Mouse (Mus musculus): ENCODE data around the gene Cdk17.
A peak's percentile ranks its signal among the peaks of the same experiment; 100 is the strongest.

Cdk17 gene

GRCm38 (mm10) chr10:93129904-93130455 is 30.7 kb upstream of the Cdk17 start:
- no peak for DNase-seq (ENCODE audit: low read depth, low spot score)
- no peaks in the 10 kb centered on the region for H3K27me3 ChIP-seq (ENCODE audit: control insufficient read depth, insufficient read depth, low read length, poor library complexity, severe bottlenecking)
- H3K36me3 ChIP-seq (ENCODE audit: control insufficient read depth, insufficient read depth, low read length, poor library complexity, severe bottlenecking) = no peaks in the 10 kb centered on the region

GRCm38 (mm10) chr10:93130456-93130940 is 30.2 kb upstream of the Cdk17 start:
- Histone ChIP-seq H3K27me3 (ENCODE audit: control insufficient read depth, insufficient read depth, low read length, poor library complexity, severe bottlenecking) (no peaks in the 10 kb centered on the region), H3K36me3 (ENCODE audit: control insufficient read depth, insufficient read depth, low read length, poor library complexity, severe bottlenecking) (no peaks in the 10 kb centered on the region)
- no peak for DNase-seq (ENCODE audit: low read depth, low spot score)

GRCm38 (mm10) chr10:93131865-93132566 is 28.7 kb upstream of the Cdk17 start:
- H3K36me3 ChIP-seq (ENCODE audit: control insufficient read depth, insufficient read depth, low read length, poor library complexity, severe bottlenecking) = no peaks in the 10 kb centered on the region
- no peaks in the 10 kb centered on the region for H3K27me3 ChIP-seq (ENCODE audit: control insufficient read depth, insufficient read depth, low read length, poor library complexity, severe bottlenecking)
- no peak for DNase-seq (ENCODE audit: low read depth, low spot score)

GRCm38 (mm10) chr10:93138730-93139129 is 21.9 kb upstream of the Cdk17 start:
- DNase-seq (ENCODE audit: low read depth, low spot score) = no peak
- H3K36me3 ChIP-seq (ENCODE audit: control insufficient read depth, insufficient read depth, low read length, poor library complexity, severe bottlenecking) = no peaks in the 10 kb centered on the region
- no peaks in the 10 kb centered on the region for H3K27me3 ChIP-seq (ENCODE audit: control insufficient read depth, insufficient read depth, low read length, poor library complexity, severe bottlenecking)

GRCm38 (mm10) chr10:93140778-93141177 is 19.9 kb upstream of the Cdk17 start:
- DNase-seq (ENCODE audit: low read depth, low spot score) = no peak
- Histone ChIP-seq H3K36me3 (ENCODE audit: control insufficient read depth, insufficient read depth, low read length, poor library complexity, severe bottlenecking) (no peaks in the 10 kb centered on the region), H3K27me3 (ENCODE audit: control insufficient read depth, insufficient read depth, low read length, poor library complexity, severe bottlenecking) (no peaks in the 10 kb centered on the region)

- no peak for DNase-seq (ENCODE audit: low read depth, low spot score)
- Histone ChIP-seq H3K27me3 (ENCODE audit: control insufficient read depth, insufficient read depth, low read length, poor library complexity, severe bottlenecking) (no peaks in the 10 kb centered on the region), H3K36me3 (ENCODE audit: control insufficient read depth, insufficient read depth, low read length, poor library complexity, severe bottlenecking) (no peaks in the 10 kb centered on the region)
Measured at GRCm38 (mm10) chr10:93142600-93143284, 17.9 kb upstream of the Cdk17 start.

- no peak for DNase-seq (ENCODE audit: low read depth, low spot score)
- H3K36me3 ChIP-seq (ENCODE audit: control insufficient read depth, insufficient read depth, low read length, poor library complexity, severe bottlenecking) = no peaks in the 10 kb centered on the region
- no peaks in the 10 kb centered on the region for H3K27me3 ChIP-seq (ENCODE audit: control insufficient read depth, insufficient read depth, low read length, poor library complexity, severe bottlenecking)
Measured at GRCm38 (mm10) chr10:93143285-93143985, 17.2 kb upstream of the Cdk17 start.

- DNase-seq (ENCODE audit: low read depth, low spot score) = peak; percentile 45
- no peaks in the 10 kb centered on the region for H3K36me3 ChIP-seq (ENCODE audit: control insufficient read depth, insufficient read depth, low read length, poor library complexity, severe bottlenecking)
- H3K27me3 ChIP-seq (ENCODE audit: control insufficient read depth, insufficient read depth, low read length, poor library complexity, severe bottlenecking) = no peaks in the 10 kb centered on the region
Measured at GRCm38 (mm10) chr10:93143986-93144314, 16.7 kb upstream of the Cdk17 start.

- Histone ChIP-seq H3K27me3 (ENCODE audit: control insufficient read depth, insufficient read depth, low read length, poor library complexity, severe bottlenecking) (no peaks in the 10 kb centered on the region), H3K36me3 (ENCODE audit: control insufficient read depth, insufficient read depth, low read length, poor library complexity, severe bottlenecking) (no peaks in the 10 kb centered on the region)
- no peak for DNase-seq (ENCODE audit: low read depth, low spot score)
Measured at GRCm38 (mm10) chr10:93144579-93144978, 16.1 kb upstream of the Cdk17 start.

- no peaks in the 10 kb centered on the region for H3K27me3 ChIP-seq (ENCODE audit: control insufficient read depth, insufficient read depth, low read length, poor library complexity, severe bottlenecking)
- no peak for DNase-seq (ENCODE audit: low read depth, low spot score)
- H3K36me3 ChIP-seq (ENCODE audit: control insufficient read depth, insufficient read depth, low read length, poor library complexity, severe bottlenecking) = no peaks in the 10 kb centered on the region
Measured at GRCm38 (mm10) chr10:93145088-93145487, 15.6 kb upstream of the Cdk17 start.

- Histone ChIP-seq H3K27me3 (ENCODE audit: control insufficient read depth, insufficient read depth, low read length, poor library complexity, severe bottlenecking) (no peaks in the 10 kb centered on the region), H3K36me3 (ENCODE audit: control insufficient read depth, insufficient read depth, low read length, poor library complexity, severe bottlenecking) (no peaks in the 10 kb centered on the region)
- DNase-seq (ENCODE audit: low read depth, low spot score) = no peak
Measured at GRCm38 (mm10) chr10:93146601-93147000, 14.1 kb upstream of the Cdk17 start.

GRCm38 (mm10) chr10:93147691-93148090 is 13.0 kb upstream of the Cdk17 start:
- H3K27me3 ChIP-seq (ENCODE audit: control insufficient read depth, insufficient read depth, low read length, poor library complexity, severe bottlenecking) = no peaks in the 10 kb centered on the region
- H3K36me3 ChIP-seq (ENCODE audit: control insufficient read depth, insufficient read depth, low read length, poor library complexity, severe bottlenecking) = no peaks in the 10 kb centered on the region
- DNase-seq (ENCODE audit: low read depth, low spot score) = no peak

GRCm38 (mm10) chr10:93149597-93149996 is 11.1 kb upstream of the Cdk17 start:
- Histone ChIP-seq H3K27me3 (ENCODE audit: control insufficient read depth, insufficient read depth, low read length, poor library complexity, severe bottlenecking) (no peaks in the 10 kb centered on the region), H3K36me3 (ENCODE audit: control insufficient read depth, insufficient read depth, low read length, poor library complexity, severe bottlenecking) (no peaks in the 10 kb centered on the region)
- DNase-seq (ENCODE audit: low read depth, low spot score) = peak; percentile 26

- Histone ChIP-seq H3K27me3 (ENCODE audit: control insufficient read depth, insufficient read depth, low read length, poor library complexity, severe bottlenecking) (no peaks in the 10 kb centered on the region), H3K36me3 (ENCODE audit: control insufficient read depth, insufficient read depth, low read length, poor library complexity, severe bottlenecking) (no peaks in the 10 kb centered on the region)
- no peak for DNase-seq (ENCODE audit: low read depth, low spot score)
Measured at GRCm38 (mm10) chr10:93151775-93152174, 8.9 kb upstream of the Cdk17 start.

GRCm38 (mm10) chr10:93152698-93153097 is 8.0 kb upstream of the Cdk17 start:
- no peak for DNase-seq (ENCODE audit: low read depth, low spot score)
- Histone ChIP-seq H3K36me3 (ENCODE audit: control insufficient read depth, insufficient read depth, low read length, poor library complexity, severe bottlenecking) (no peaks in the 10 kb centered on the region), H3K27me3 (ENCODE audit: control insufficient read depth, insufficient read depth, low read length, poor library complexity, severe bottlenecking) (no peaks in the 10 kb centered on the region)

Measured in splenic B cell, adult 2 months (primary cell).